Mouse (Mus musculus) adrenal gland, adult (tissue): ENCODE results near the gene Slc15a3.
A peak's percentile ranks its signal among the peaks of the same experiment; 100 is the strongest.

ENCODE experiments used
- DNase-seq, 2 experiments: peaks; one replicate each; pipeline ENCODE4 v3.0.0; 2022 to 2023; ENCODE audit warnings: low spot score in 1 of 2; ENCODE audit not compliant: inconsistent age in 2 of 2

The Slc15a3 gene

GRCm38 (mm10) chr19:10868623-10869141 lies 29.2 kb downstream of the Slc15a3 start:
- peak in 1 of 2 experiments; percentile 45 for DNase-seq

DNA sequence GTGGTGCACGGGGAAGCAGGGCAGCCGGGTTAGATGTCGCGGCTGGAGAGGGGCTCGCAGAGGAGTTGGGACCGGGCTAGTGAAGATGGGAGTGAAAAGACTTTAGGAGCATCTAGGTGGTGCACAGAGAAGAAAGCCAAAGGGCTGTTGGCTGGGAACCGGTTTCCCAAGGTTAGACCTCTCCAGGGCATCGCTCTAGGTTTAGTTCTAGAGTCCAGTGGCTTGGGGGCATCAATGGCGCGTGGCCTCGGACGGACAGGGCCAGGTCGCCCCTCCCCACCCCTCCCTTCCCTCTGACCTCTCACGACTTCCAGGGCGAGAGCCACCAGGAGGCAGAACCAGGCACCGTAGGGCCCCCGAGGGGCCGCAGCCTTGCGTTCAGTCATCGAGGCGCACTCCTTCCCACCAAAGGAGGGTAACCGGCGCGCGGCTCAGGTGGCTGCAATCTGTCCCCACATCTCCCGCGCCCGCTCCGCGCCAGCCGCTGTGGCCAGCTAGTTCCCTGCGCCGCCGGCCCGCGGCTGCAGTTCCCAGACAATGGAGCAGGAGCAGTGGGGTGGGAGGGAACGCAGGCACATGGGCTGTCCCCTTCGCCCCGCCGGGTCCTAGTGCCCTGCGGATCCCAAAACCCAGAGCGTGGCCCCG lies 29.8 kb downstream of the Slc15a3 start:
- DNase-seq = peak; percentile 85 to 93

GRCm38 (mm10) chr19:10869886-10870527 lies 30.5 kb downstream of the Slc15a3 start, which contains the start of gene Tmem132a:
TSS of gene Tmem132a (minus strand) at chr19:10869940.
- DNase-seq = no peak

DNA sequence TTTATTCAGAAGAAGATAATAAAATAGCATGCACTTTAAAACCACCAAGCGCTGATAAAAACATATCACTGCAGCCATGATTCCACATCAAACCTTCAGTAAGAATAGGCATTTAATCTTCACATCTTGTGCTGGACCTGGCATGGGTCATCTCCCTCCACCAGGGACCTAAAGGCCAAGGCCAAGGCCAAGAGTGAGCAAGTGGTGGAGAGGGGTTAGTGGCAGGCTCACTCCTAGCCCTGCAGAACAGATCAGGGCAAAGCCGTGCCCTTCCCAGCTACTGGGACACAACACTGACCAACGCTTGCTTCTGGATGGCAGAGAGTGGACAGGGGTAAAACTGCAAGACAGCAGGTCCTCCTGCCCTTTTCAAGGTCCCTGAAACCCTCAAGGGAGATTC lies 31.1 kb downstream of the Slc15a3 start:
- DNase-seq = peak; percentile 75 to 84

DNA sequence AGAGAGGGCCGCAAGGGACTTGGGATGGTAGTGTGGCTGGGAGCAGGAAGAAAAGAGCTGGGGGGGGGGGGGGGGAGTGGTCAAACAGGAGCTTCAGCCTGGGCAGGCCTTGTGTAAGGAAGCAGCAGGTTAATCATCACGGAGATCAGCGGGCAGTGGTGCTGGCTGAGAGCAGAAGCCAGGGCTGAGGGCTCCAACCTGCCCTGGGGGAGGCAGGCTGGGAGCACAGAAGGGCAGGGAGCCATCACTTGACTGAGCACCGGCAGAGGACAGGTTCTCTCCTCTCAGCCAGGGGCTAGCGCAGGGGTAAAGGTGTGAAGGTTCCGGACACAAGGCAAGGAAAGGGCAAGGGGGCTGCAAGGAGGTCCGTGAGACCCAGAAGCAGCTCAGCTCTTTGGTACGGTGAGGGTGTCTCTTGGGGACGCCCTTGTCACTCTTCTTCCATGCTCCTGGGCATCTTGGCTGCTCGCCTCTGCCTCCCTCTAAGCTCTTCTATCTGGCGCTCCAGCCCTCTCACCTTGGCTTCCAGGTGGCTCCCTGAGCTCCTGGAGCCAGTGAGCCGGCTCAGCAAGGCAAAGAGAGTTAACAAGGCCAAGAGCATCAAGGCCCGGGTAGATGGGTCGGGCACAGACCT lies 31.9 kb downstream of the Slc15a3 start:
- peak in 1 of 2 experiments; percentile 43 for DNase-seq

GRCm38 (mm10) chr19:10878201-10878837 lies 38.8 kb downstream of the Slc15a3 start:
- DNase-seq = peak in 1 of 2 experiments; percentile 65

DNA sequence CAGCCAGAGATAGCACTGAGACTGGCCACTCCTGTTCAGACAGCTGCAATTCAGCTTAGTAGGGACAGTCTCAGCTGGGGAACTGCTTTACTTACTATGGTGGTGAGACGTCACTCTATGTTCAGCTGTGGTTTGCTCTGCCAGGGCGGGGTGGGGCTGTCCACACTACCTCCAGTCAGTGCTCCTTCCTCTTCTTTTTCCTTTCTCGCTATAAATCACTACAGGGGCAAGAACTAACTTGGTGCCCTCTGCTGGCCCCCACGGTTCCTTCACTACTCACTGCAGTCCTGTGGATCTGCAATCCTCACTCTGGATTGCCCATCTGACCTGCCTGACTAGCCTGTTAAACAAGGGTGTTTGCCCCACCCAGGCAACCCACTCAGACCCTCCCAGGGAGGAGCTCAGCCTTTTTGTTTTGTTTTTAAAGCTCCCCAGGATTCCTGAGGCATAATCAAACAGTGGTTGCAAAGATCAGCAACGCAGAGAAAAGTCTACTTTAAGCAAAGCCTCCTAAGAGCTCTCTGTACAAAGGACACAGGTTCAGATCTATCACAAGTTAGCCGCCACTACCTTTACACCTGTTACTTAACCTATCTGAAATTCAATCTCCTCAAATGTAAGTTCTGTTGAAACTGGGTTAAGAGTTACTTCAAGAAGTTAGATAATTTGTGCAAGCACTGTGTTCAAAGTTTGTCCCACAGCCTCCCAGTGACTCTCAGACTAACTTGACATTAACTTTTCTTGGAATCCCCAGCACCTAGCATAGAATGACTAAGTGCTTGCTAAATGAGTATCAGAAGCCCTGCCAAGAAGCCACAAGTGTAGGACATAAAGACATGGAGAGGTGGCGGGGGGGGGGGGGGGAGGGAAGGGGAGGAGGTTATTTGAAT lies 40.8 kb downstream of the Slc15a3 start:
- peak; percentile 45 to 75 for DNase-seq

DNA sequence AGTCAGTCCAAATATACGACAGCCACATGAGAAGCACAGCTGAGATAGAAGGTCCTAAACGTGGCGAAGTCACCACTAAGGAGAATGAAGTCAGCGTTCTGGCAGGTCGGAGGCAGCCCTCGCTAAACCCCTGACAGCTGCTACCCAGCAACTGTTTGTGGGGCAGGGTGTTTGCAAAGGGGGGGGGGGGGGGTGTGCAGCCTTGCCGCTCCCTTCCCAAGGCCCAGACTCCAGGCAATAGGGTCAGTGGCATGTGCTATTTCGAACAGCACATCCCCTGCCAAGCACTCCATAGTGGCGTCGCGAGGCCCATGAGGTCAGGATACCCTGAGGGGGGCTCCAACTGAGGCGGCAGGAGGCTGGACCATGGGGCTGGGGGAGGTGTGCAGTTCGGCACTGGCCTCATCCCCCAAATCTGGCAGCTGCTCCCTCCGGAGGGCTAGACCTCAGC lies 41.5 kb downstream of the Slc15a3 start:
- DNase-seq = no peak

- peak; percentile 94 to 98 for DNase-seq
These were observed 42.1 kb downstream of the Slc15a3 start, which contains the start of gene Tmem109 for GRCm38 (mm10) chr19:10881426-10882154. TSS of gene Tmem109 (minus strand) at chr19:10882001.

DNA sequence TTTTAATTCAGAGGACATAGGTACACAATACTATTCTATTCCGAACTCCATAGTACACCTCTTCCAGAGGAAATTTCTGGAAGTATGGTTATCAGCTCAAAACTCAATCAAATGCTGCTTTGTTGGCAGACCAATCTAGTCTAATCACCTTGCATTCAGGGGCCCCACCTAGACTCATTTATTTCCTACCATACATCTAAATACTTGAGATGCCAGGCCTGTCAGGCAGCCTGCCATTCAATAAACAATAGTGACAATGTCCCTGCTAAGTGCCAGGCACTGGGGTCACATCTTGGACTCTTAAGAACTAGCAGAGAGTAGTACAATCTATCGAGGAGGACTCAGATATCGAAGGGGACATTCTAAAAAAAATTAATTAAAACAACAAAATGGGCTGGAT lies 52.7 kb downstream of the Slc15a3 start:
- DNase-seq = no peak

GRCm38 (mm10) chr19:10895016-10895528 lies 55.5 kb downstream of the Slc15a3 start, which contains the start of gene Prpf19:
TSS of gene Prpf19 (plus strand) at chr19:10895231.
- peak; percentile 98 to 99 for DNase-seq

- no peak for DNase-seq
These were observed 56.2 kb downstream of the Slc15a3 start for GRCm38 (mm10) chr19:10895708-10896107.

DNA sequence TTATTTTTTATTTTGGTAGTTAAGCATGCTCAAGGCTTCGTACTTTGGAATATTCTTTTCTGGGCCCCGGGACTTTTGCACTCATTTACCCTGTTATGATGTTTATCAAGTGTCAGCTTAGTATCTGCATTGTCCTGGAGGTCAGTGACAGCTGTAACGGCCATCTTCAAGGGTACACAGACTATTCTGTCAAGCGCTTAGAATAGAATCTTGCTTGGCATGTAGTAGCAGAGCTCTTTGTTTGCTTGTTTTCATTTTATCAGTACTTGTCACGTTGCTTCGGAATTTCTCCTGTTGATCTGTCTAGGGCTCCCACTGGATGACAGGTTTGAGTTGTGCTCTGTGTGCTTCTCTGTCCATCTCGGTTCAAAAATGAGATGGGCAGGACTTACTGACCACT lies 57.3 kb downstream of the Slc15a3 start:
- DNase-seq = peak in 1 of 2 experiments; percentile 61

GRCm38 (mm10) chr19:10897491-10897890 lies 58.0 kb downstream of the Slc15a3 start:
- DNase-seq = peak; percentile 53 to 76

DNA sequence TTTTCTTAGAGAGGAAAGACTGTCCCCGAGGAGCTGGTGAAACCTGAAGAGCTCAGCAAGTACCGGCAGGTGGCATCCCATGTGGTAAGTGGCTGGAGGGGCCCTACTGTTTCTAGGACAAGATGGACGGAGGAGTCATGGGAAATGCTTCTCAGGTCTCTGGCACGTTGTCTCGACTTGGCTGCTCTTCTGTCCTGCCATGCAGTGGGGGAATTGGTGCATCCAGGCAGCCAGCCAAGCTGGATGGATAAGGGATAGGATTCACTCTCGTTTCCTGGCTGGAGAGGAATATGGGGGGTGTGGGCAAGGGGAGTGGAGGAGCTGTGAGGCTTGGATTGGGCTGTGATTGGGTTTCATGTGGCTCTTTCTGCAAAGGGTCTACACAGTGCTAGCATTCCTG lies 60.8 kb downstream of the Slc15a3 start:
- peak in 1 of 2 experiments; percentile 28 for DNase-seq

- no peak for DNase-seq
These were observed 61.5 kb downstream of the Slc15a3 start for GRCm38 (mm10) chr19:10901046-10901445.

DNA sequence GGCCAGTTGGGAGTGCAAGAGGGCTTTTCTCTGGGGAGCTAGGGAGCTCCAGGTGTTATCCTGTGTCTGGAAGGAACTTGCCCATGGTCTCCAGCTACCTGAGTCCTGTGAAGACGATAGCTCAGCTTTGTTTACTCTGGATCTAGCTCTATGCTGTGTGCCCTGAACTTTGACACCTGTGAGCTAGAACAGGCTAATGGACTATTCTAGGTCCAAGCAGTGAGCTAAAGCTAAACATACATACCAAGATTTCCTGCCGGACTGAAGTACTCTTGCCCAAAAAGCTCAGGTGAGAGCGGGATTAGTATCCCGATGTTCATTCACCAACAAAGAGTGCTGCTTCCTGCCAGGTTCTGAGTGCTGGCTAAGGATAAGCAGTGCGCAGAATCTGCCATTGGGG lies 65.0 kb downstream of the Slc15a3 start:
- DNase-seq = peak in 1 of 2 experiments; percentile 37

- DNase-seq = peak; percentile 87 to 95
These were observed 65.6 kb downstream of the Slc15a3 start for GRCm38 (mm10) chr19:10904927-10905727.

DNA sequence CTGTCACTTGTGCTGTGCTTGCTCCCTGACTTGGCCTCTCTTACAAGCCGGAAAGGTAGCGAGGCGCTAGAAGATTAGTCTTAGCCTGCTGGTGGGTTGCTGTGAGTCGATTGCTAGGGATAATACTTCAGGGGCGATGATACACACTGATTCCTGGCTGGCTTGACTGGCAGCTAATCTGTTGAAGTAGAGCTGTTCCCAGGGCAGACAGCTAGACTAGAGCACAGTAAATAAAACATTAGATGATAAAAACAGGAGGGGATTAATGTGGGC lies 66.1 kb downstream of the Slc15a3 start:
- DNase-seq = no peak
